Mouse (Mus musculus) regulatory T cell (primary cell): ENCODE measurements around the gene Traf6.
"Not testable (repeated sequence)": the region's sequence is repeated elsewhere in the genome, so short reads cannot be mapped to it uniquely, and the experiment has no call there.

Experiments
- in situ Hi-C: fragments of 300-600 bp; cut with MboI, MseI; formaldehyde crosslinking; loops from one replicate; pipeline ENCODE4 v1.15.1; 2025; ENCODE audit warnings: high pct_unique_total_duplicates

The Traf6 gene

DNA sequence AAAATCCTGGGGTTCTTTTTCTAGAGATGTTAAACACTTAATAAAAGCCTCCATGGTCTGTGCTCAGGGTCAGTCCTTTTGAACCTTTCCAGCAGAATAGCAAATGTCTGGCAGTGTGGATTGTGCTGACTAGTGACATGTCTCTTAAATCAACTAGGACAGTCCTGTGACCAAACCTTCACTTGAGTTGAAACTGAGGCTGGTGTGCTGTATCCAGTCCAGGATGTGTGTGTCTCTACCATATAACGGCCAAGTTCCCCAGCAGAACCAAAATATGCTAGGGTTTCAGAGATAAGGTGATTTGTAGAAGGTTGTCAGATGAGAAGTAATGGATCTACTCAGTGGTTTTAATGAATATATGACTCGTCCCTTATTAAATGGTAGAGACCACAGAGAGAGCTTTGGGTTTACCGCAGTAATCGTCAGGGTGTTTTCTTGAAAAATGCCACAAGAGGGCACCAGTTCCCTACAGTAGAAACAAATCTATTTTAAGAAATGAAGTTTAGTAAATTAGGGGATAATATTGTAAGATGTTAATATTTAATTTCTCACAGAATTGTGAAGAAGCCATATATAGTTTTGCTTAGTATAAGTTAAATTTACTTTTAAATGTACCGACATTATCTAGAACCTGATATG, 15.5 kb downstream of the Traf6 start:
- in situ Hi-C loops = loop anchor here (10.0 kb wide), 1 partner anchor 401 kb away; no protein-coding TSS in a partner anchor

DNA sequence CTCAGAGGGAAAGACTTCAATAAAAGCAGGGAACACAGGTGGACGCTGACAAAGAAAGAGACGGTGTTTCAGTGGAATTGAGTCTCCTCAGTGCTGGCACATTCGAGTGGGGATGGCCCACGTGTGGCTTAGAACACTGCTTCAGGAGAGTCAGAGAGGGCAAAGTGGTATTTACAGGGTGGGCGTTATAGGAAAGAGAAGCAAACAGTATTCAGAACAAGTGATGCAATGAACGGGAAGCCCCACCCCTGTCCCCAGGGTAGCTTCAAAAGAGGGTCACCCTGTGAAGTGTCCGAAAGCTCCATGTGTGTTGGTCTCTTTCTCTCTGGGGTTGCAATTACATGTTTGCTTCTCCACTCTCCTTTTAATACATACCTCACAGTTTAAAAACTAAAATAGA, 17.4 kb downstream of the Traf6 start:
- in situ Hi-C loops = loop anchor here (10.0 kb wide), 1 partner anchor 399 kb away; no protein-coding TSS in a partner anchor

DNA sequence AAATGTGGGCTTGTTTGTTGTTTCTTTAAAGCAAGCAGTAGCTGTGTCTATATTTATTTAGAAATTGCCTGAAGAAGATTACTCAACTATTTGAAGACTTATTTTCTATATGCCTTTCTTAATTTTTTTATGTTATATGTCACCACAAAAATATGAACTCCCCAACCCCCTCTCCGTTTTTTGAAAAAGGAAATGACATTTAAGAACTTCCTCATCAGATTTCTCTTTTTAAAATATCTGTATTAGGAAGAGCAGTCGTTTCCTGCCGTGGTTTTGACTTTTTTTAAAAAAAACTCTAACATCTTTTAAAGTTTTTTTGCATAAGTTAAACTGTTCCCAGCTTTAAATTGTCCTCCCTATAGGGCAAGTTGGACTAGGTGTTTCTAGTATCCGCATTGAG, 21.1 kb downstream of the Traf6 start:
- in situ Hi-C loops = loop anchor here (10.0 kb wide), 1 partner anchor 396 kb away; no protein-coding TSS in a partner anchor

DNA sequence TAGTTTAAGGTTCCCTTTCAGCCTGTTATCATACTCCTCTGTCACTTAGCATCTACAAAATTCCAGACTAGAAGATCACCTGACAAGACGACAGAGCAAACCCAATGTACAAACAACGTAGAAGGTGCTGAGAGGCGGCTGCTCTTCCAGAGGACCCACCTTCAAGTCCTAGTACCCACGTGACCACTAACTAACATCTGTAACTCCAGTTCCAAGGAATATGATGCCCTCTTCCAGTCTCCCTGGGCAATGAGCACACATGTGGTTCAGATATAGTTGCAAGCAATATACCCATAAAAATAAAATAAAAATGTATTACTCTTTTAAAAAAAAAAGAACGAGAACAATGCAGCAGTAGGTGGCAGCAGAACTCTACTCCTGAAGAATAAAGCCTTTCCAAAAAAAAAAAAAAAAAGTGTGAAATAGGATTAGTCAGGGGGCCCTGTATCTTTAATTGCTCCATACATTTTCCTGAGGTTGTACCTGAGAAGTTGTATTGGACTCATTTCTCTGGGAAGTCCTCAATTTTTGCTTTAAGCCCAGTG, 27.8 kb downstream of the Traf6 start:
- in situ Hi-C loops = no loop called here

DNA sequence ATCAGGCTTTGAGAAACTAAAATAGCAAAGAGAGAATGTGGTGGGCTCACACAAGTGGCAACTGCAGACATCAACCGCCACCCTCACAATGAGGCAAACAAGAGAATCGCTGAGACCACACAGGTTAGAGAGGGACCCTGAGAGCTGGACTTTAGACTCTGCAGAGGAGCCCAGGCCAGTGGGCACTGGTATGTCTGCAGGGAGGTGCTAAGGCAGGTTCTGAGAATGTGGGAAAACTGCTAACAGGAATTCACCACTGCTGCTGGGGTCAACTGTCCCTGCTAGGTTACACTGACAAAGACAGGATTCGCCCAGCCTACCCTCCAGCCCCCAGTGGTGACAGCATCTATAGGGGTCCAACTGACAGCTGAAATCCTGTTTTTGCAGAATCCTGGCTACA, 33.4 kb downstream of the Traf6 start:
- in situ Hi-C loops = no loop called here

DNA sequence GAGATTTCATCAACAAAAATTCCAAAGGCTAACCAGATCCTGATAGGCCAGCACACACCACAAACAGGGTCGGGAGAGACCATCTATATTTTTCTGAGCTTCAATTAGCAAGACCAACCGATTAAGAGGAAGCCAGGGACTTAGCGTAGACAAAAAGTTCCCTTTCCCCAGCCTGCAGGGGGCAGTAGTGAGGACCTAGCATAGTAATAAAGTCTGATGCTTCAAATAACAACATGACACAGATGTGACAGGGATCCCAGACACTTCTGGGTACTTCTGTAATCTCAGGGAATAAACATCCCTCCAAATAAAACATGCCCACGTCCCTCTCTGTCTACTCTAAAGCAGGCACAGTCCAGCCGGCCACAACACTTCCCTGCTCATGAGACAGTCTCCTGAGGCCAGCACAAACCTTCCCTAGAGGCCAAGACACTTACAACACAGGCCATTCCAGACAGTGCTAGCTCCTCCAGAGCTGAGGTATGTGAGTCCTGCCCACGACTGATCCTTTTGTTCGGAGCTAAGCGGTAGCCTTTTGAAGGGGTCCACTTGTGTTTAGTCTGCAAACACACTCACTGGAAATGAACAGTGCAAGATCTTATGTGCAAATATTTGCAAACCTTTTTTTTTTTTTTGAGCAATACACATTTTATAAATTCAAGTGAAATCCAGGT, 37.6 kb downstream of the Traf6 start:
- in situ Hi-C loops = loop anchor here (5.0 kb wide), 2 partner anchors 107 to 157 kb away; no protein-coding TSS in a partner anchor

DNA sequence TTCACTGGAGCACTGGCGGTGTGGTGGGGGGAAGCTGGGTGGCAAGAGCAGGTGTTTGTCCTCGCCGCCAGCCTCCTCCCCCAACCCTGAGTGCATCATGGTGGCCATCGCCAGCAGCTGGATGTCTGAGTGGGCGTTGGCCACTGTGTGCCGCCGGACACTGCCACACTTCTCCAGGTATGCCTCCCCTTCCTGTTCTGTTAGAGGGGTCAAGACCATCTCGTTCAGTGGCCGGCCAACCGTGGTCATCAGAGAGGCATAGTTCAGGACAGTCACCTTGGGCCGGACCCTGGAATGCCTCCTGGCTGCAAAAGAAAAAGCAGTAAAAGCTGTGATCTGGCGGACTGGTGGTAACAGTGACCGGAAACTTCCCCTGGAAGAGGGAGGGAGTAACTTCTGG, 38.9 kb downstream of the Traf6 start:
- in situ Hi-C loops = loop anchor here (5.0 kb wide), 2 partner anchors 105 to 155 kb away; no protein-coding TSS in a partner anchor

DNA sequence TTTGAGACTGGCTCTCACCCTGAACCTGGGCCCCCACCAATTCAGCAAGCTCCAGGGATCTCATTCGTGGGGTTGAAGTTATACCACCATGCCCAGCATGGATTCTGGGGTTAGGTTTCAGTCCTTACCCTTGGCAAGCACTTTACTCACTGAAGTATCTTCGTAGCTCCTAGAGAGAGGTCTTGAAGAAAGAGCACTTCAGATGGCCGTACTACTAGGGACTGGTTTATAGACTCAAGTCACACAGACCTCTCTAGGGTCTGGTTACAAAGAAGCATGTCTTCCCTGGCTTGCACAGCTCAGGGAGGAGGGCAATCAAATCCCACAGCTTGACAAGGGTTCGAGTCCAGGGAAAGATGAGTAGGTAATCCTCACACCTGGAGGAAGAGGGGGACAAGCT, 43.6 kb downstream of the Traf6 start:
- in situ Hi-C loops = no loop called here

DNA sequence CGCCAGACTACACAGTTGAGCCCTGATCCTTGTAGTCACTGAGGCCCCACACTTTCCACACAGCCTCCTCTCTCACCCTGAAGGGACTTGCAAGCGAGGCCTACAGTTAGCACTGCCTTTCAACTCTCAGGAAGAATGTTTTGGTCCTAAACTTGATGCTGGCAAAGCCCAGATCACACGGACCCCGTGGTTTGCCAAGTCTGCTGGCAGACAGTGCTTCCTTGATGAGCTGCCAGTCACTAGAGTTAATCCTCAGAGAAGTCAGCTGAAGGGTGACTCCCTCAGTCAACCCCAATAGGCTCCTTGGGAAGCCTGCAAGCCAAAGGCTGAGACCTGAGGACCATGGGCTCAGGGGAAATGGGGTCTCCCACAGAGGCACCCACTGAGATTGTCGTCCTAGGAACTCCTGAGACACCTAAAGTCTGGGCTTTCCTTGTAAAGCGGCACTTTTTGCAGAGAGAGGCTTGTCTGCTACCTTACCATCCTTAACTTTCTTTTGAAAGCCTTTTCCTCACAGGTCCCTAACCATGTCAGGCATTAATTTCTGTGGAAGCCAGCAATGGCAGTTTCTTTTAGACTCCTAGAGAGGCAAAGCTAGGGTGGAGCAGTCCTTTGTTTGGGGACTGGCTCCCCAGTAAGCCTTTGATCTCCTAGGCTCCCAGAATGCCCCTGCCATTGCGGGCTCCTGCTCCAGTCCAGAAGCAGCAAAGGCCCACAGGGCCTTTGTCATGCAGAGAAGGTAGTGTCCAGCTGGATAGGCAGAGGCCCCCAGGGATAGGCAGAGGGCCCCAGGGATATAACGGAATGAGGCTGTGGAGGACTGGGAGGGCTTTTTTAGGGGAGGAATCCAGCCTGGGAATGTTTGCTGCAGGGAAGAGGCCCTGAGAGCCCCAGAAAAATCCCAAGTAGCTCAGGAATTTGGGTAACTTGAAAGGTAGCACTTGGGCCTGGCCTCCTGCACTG, 44.4 kb downstream of the Traf6 start:
- in situ Hi-C loops = no loop called here

DNA sequence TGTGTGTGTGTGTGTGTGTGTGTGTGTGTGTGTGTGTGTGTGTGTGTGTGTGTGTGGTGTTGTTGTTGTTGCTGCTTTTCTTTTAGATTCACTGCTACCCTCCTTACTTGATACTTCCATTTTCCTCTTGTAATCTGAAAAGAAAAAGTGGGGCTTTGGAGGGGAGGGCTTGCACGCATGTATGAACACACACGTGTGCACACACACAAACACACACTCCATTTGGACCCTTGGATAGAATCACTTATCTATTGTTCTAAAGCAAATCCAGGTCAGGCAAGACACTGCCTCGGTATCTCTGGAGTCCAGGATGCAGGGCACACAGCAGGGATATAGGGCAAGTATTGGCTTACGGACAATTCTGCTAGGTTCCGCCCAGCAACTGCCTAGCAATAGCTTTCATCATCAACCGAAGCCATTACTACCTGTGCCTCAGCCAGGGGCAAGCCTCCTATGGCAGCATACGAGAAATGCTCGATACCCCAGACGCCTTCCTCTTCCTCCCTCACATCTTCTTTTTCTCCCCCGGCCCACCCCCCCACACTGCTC, 45.2 kb downstream of the Traf6 start:
- in situ Hi-C loops = no loop called here

DNA sequence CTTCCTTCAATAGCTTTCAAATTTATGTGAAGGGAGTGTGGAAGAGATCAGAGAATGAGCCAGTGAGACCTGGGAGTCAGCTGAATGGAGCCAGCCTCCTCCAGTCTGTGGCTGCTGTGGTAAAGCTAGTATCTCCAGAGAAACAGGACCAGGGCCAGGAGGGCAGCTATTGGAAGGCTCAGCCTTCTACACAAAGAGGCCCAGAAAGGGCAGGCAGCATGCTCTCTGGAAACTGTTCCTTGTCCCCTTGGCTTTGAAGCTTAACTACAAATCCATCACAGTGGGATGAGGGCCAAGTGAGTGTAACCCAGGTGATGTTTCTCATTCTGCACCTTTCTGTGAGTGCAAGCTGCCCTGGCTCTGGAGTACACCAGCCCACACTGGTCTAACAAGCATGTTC, 49.6 kb downstream of the Traf6 start:
- in situ Hi-C loops = no loop called here

DNA sequence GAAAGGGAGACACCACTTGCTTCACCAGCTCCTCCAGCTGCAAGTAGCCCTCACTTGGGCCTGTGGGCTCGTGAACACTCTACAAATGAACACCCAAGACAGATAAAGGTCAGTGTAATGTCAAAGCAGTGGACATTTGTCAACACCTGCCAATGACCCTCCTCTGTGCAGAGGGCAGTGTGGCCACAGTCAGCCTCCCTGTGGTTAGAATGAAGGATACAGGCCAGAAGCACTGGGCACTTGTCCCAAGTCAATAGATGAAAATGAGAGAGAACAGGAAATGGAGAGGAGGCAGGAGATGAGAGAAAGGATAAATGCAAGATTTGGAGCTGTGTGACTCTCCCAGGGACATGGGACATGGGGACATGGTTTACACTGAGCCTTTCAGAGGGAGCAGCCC, 51.2 kb downstream of the Traf6 start:
- in situ Hi-C loops = no loop called here

DNA sequence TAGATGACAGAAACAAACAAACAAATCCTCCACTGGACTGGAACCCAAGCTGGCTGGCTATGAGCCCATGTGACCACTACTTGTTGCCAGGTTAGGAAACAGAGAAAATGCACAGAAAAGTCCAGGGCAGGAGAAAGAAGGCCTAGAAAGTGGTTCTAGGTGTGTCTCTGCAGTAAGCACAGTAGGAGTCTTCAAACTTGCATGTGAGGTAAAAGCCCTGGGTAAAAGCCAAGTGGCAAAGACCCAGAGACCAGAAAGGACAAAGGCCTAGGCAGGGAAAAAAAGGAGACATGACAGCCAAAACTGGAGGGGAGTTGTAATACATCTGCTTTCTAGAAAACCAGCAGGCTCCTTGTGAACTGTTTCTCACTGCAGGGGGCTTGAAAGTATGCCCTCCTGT, 52.7 kb downstream of the Traf6 start:
- in situ Hi-C loops = no loop called here

DNA sequence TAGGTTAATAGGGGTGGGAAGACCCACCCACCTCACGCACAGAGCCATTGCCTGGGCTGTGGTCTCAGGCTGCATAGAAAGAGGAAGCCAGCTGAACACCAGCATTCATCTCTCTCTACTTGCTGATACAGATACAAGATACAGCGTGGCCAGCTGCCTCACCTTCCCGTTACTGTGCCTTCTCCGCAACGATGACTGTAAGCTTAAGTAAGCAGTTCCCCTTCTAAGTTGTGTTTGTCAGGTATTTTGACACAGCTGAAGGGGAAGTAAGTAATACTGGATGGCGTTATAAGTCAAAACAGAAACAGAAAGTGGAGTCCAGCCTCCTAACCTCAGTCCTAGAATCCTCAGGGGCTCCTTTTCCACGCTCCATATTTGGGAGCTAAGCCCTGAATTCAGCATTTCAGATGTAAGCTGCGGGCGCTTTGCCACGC, 54.6 kb downstream of the Traf6 start:
- in situ Hi-C loops = no loop called here

DNA sequence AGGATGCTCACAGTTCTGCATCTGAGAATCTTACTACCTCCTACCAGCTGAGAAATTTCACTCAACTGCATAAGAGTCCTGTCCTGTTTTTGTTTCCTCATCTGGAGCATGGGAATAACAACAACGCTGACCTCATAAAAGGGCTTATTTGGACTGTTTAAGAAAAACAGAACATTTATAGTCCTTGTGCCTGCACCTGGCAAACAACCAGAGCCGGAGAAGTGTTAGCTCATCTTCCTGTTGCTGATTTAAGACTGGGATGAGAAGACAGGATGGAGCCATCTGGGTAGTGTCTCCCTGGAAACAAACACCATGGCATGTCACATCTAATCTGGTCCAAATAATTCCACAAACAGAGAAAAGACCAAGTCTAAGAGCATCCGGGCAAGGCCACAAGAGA, 55.3 kb downstream of the Traf6 start:
- in situ Hi-C loops = no loop called here

DNA sequence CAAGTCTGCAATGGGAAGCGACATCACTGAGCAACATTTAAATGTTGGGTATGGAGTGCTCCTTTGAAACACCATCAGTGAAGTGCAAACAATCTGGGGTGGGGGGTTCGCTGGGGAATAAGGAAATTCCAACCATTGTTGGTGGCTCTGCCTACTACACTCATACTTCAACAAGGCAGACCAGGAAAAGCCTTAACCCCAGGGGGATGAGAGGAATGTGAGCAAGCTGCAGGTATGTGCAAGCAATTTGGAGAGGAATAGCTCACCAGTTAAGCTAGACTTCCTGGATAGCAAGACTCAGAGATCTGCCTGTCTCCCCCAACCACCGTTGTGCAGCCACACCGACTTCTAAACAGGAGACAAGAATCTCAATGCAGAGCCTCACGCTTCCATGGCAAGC, 61.7 kb downstream of the Traf6 start:
- in situ Hi-C loops = no loop called here

DNA sequence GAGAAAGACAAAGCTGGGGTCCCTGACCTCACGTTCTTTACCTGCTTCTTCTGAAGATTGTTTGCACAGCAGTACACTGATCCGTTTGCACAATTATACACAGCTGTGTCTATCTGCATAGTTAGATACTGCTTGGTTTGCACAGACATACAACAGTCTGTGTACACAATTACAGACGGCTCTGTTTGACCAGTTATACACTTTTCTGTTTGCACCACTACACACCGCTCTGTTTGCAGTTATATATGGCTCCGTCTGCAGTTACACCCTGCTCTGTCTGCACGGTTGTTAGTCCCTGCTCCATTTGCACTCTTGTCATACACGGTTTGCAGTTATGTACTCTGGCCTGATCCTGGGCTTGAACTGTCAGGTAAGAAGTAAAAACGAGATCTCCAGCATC, 63.4 kb downstream of the Traf6 start:
- in situ Hi-C loops = no loop called here

DNA sequence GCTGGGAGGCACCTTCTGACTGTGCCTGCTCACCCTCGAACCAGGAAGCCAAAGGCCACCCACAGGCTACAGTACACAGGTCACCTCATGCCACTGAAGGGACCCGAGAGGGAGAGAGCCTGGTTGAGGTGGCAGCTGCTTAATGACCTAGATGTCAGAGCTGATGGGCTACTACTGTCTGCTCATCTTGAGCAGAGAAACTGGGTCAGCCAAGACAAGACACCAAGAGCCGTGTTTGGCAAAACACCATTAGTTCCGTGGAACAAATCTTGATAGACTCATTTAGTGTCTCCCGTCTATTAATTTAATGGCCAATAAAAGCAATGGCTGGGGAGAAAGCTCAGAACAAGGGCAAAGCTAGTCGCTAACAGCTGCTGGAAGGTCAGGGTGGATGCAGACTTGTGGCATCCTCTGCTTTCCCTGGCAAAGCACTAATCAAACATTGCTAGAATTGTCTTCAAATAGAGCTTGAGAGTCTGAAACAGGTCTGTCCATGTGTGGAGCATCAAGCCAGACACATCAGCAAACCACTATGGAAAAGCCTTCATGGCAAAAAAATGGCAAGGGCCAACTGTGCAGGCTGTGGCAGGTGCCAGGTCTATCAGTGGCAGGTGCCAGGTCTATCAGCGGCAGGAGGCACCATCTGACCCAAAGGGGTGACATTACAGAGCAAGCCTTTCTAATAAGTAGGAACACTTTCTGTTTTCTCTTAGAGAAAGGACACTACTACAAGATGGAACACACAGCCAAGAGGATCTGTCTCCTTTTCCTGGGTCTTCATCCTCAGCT, 64.0 kb downstream of the Traf6 start:
- in situ Hi-C loops = no loop called here

DNA sequence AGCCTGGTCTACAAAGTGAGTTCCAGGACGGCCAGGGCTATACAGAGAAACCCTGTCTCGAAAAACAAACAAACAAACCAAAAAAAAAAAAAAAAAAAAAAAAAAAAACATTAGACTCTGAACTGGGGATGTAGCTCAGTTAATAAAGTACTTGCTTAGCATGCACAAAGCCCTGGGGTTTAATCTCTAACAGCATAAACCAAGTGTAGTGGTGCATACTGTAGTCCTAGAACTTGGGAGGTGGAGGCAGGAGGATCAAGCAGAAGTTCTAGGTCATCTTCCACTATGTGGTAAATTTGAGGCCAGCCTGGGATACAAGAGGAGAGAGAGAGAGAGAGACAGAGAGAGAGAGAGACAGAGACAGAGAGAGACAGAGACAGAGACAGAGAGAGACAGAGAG, 67.4 kb downstream of the Traf6 start:
- in situ Hi-C loops = not testable (repeated sequence)

DNA sequence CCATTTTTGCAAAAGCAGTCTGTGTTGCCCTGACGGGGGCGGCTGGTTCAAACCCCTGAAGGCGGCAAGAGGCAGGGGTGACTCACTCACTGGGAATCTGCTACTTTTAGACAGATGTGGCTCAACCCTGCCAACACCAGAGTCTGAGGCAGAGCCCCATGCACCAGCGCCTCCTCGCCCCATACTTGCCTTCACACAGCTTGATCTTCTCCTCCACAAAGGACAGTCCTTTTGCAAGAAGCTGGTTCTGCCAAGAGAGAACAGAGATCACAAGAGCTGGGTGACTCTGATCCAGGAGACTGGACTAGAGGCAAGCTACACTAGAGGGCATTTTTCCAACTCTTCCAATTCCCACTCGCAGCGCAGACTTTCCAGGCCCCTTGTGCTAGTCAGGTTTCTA, 68.3 kb downstream of the Traf6 start:
- in situ Hi-C loops = no loop called here
